26 mouse cellular contexts compared by ENCODE assay signal in the genomic region with DNA sequence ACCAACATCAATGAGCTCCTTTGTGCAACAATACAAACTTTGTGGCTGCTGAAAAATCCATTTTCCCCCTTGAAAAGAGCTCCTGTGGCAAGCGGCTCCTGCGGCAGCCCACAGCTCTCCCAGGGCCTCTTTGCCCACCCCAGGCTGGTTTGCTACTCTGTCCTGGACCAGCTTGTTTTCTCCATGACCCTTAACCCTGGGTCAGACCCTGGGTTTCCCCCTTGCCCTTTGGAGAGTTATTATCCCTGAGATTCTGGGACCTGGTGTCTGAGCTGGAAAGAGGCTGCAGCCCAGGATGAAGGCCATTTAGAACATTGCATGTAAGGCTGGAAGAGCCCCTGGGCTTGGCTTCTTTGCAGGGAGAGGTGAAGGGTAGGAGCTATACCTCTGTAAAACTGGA. TPM values are rescaled to one million over a fixed set of nuclear protein-coding genes. Genes with fewer than 3 reads are reported as not detected.
A peak's percentile ranks its signal among the peaks of the same experiment; 100 is the strongest.
DNase-seq lines count a peak whose midpoint lies in the region; ATAC-seq lines count a peak whose summit lies in the region.
"Had no signal": no experiment of that assay in that cellular context is flagged by ENCODE, and none has a peak within 500 bp of the region (broad histone marks: within the 10 kb centered on the region; RNA-seq: fewer than 3 reads in every experiment).

No protein-coding gene starts in this region.

- no peak for ATAC-seq in megakaryocyte, adult 5-6 weeks (ENCODE audit: poor library complexity, severe bottlenecking)
- no peak for ATAC-seq in embryonic facial prominence, embryonic 13.5 days (ENCODE audit: insufficient number of reproducible peaks, insufficient read depth, low FRiP score, low TSS enrichment, low read depth)
- ATAC-seq: forebrain, embryonic 15.5 days; intestine, embryonic 16.5 days; midbrain, embryonic 15.5 days; Patski had no signal

- H3K9ac ChIP-seq in embryonic facial prominence, embryonic 13.5 days, result no peak overlapping the region
- H3K9ac ChIP-seq: forebrain, embryonic 15.5 days; heart, embryonic 15.5 days; hindbrain, embryonic 15.5 days; lung, embryonic 15.5 days; midbrain, embryonic 15.5 days had no signal

- 0 out of 2 replicates have a peak overlapping the region, but pooled peaks have one; percentile 5 for H3K4me2 ChIP-seq in embryonic facial prominence, embryonic 13.5 days
- H3K4me2 ChIP-seq: forebrain, embryonic 15.5 days; heart, embryonic 15.5 days; hindbrain, embryonic 15.5 days; liver, embryonic 11.5 days; lung, embryonic 15.5 days; midbrain, embryonic 15.5 days had no signal

- H3K27ac ChIP-seq in embryonic facial prominence, embryonic 13.5 days, result peak overlapping the region; percentile 55
- H3K27ac ChIP-seq: forebrain, embryonic 15.5 days; heart, embryonic 15.5 days; hindbrain, embryonic 15.5 days; kidney, postnatal 0 days; lung, embryonic 15.5 days; midbrain, embryonic 15.5 days; stomach, postnatal 0 days had no signal

- DNase-seq in heart, adult 11 months, result peak; percentile 89
- DNase-seq in heart, postnatal 25 days (ENCODE audit: low spot score), result no peak
- DNase-seq in gastrocnemius, adult 8-10 months (ENCODE audit: low spot score in 2 of 2), result no peak
- DNase-seq in right cerebral cortex, postnatal 10 days (ENCODE audit: low spot score in 2 of 2), result no peak
- DNase-seq: adrenal gland, postnatal 10 days; cerebellum, adult 8-10 months; cerebellum, postnatal 25 days; heart, postnatal 36 days; kidney, adult 8-10 months; kidney, postnatal 4 days; spleen, adult 18-20 months; thymus, adult 2 months; thymus, postnatal 36 days had no signal

- WGBS in embryonic facial prominence, embryonic 13.5 days, result 30% methylated on average over 2 of the region's 2 CpGs

- H3K4me3 ChIP-seq in megakaryocyte, embryonic 14.5 days (replicated peaks), result peak overlapping the region; percentile 92
- no peak overlapping the region for H3K4me3 ChIP-seq in embryonic facial prominence, embryonic 13.5 days
- H3K4me3 ChIP-seq: forebrain, embryonic 15.5 days; heart, embryonic 15.5 days; hindbrain, embryonic 15.5 days; lung, embryonic 15.5 days; midbrain, embryonic 15.5 days had no signal

- H3K36me3 ChIP-seq in megakaryocyte, embryonic 14.5 days (replicated peaks; ENCODE audit: low read length), result peaks cover 27% of the 10 kb centered on the region
- no peaks in the 10 kb centered on the region for H3K36me3 ChIP-seq in embryonic facial prominence, embryonic 13.5 days
- H3K36me3 ChIP-seq: forebrain, embryonic 15.5 days; heart, embryonic 15.5 days; hindbrain, embryonic 15.5 days; lung, embryonic 15.5 days; midbrain, embryonic 15.5 days had no signal

- peaks cover 88% of the 10 kb centered on the region for H3K4me1 ChIP-seq in megakaryocyte, embryonic 14.5 days
- peaks cover 89% of the 10 kb centered on the region for H3K4me1 ChIP-seq in embryonic facial prominence, embryonic 13.5 days

- no peaks in the 10 kb centered on the region for H3K27me3 ChIP-seq in megakaryocyte, embryonic 14.5 days (replicated peaks)
- H3K27me3 ChIP-seq in embryonic facial prominence, embryonic 13.5 days, result peaks cover 49% of the 10 kb centered on the region

- H3K9me3 ChIP-seq in megakaryocyte, embryonic 14.5 days, result no peaks in the 10 kb centered on the region
- no peaks in the 10 kb centered on the region for H3K9me3 ChIP-seq in embryonic facial prominence, embryonic 13.5 days
- H3K9me3 ChIP-seq: forebrain, embryonic 15.5 days; heart, embryonic 15.5 days; hindbrain, embryonic 15.5 days; lung, embryonic 15.5 days; midbrain, embryonic 15.5 days had no signal

- intact Hi-C loops in heart, postnatal 25 days (cut with DNase I), result loop anchor here (5.0 kb wide), 1 partner anchor 99 kb away; no protein-coding TSS in a partner anchor

RNA-seq across cellular contexts. Expression of a gene that starts 4.1 kb away (rescaled TPM):
- total RNA-seq in heart, postnatal 25 days (2021), result 10 to 100 TPM; 26.4 to 28.2 TPM
- polyA plus RNA-seq in megakaryocyte, embryonic 14.5 days (2012; ENCODE audit: insufficient read depth, low replicate concordance), result 20.8 and 61.7 TPM in 2 replicates
- 89.0 and 92.7 TPM in 2 replicates for total RNA-seq in megakaryocyte, adult 5-6 weeks (2015)
- 95.8 and 106 TPM in 2 replicates for total RNA-seq in megakaryocyte, adult 5-6 weeks (2017)
- 24.1 and 26.7 TPM in 2 replicates for polyA plus RNA-seq in embryonic facial prominence, embryonic 13.5 days (2015; fragmentation: Nextera tagmentation; extraction: Ambion mirVana)
- total RNA-seq in gastrocnemius, adult 8-10 months (2022), result 1 to 10 TPM; 4.3 to 9.0 (median 5.6) TPM
